Comparison of ENCODE assay signal across 8 mouse cellular contexts in the genomic region with DNA sequence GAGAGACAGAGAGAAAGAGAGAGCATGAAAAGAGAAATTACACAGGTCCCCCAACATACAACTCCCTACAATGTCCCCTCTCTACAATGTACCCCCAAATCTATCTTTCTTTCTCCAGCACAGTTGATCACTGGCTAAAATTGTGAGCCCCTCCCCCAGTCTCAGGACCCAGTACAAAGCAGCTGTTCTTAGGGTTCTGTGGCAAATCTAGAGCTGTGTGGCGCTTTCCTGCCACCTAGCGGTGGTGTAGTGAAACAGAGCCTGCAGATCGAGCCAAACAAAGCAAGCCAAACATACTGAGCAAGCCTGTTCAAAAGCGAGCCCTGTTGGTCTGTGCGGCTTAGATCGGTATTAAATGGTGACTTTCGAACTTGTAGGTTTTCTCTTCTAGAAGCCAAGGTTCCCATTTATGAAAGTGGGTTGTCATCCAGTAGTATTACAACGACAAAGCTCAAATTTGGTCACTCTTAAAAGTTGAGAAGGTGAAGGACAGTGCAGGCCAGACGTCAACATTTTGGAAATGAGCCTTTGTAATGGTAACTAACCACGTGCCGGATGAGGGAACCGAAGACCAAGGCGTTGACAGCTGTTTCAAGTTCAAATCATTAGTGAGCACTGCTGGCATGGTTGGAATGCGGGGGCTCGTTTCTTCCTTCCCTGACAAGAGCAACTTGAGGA. TPM values are rescaled to one million over a fixed set of nuclear protein-coding genes. Genes with fewer than 3 reads are reported as not detected.
DNase-seq lines count a peak whose midpoint lies in the region; ATAC-seq and TF ChIP-seq lines count a peak whose summit lies in the region.

No protein-coding gene starts in this region.

- TF ChIP-seq CTCF in left cerebral cortex, adult 2 months (IDR thresholded peaks at IDR 0.05) = peak; percentile 95

- peak; percentile 73 for DNase-seq in adipocyte (ENCODE audit: low spot score)
- DNase-seq in cerebellum, postnatal 25 days = peak; percentile 90 to 91
- peak; percentile 83 to 85 for DNase-seq in frontal cortex, postnatal 36 days (ENCODE audit: low spot score in 2 of 2)
- peak; percentile 84 for DNase-seq in induced T-regulatory cell, adult 2 months (ENCODE audit: low read depth)
- peak; percentile 86 for DNase-seq in left cerebral cortex, adult 2 months (ENCODE audit: extremely low spot score in 1 of 2, low spot score in 2 of 2)
- DNase-seq in mesoderm, embryonic 11.5 days (ENCODE audit: low read depth, low spot score) = peak; percentile 92
- peak; percentile 84 for DNase-seq in right cerebral cortex, postnatal 4 days

- H3K4me3 ChIP-seq in left cerebral cortex, adult 2 months = no peak overlapping the region

- no peak for ATAC-seq in erythroblast, adult 5-6 weeks (replicated peaks; ENCODE audit: low FRiP score, poor library complexity, severe bottlenecking)

- no peak overlapping the region for H3K27ac ChIP-seq in left cerebral cortex, adult 2 months

- intact Hi-C loops in left cerebral cortex, adult 2 months (cut with DNase I) = loop anchor here (1.0 to 5.0 kb wide), 4 partner anchors 143 to 567 kb away; a partner anchor contains a TSS

RNA-seq across cellular contexts. Expression of a gene that starts 44.8 kb away (rescaled TPM):
- 1 to 10 TPM; 8.0 to 9.4 TPM for total RNA-seq in left cerebral cortex, adult 2 months (2021)
- not detected in 2 replicates for total RNA-seq in erythroblast, adult 5-6 weeks (2015; ENCODE audit: low replicate concordance)
- 0.77 TPM in 1 of 2 replicates, not detected in the other for total RNA-seq in erythroblast, adult 5-6 weeks (2017; ENCODE audit: low replicate concordance)

Comparison
In these comparisons a context has a peak if more than half of its experiments do, and no peak if none do; other contexts are left out.
1. RNA of a gene that starts 44.8 kb away (total RNA-seq): 8.0 to 9.4 TPM in left cerebral cortex, adult 2 months; 0.77 TPM in erythroblast, adult 5-6 weeks; every median in the first group is over 4 times any median in the second.
2. Peak in every context shown above with its lines, with median percentiles within 50 percentile points of each other: DNase-seq.